Mouse (Mus musculus) liver, adult 2 months (tissue): ENCODE results near the gene Dhrs7. TPM values are rescaled to one million over a fixed set of nuclear protein-coding genes. Genes with fewer than 3 reads are reported as not detected.

Experiments used
- DNase-seq: peaks from one replicate; pipeline ENCODE4 v3.0.0-alpha.2; 2011; ENCODE audit warnings: low read depth, low spot score; ENCODE audit errors: extremely low read depth
- H3K27ac ChIP-seq: fragments of 200-500 bp; replicated peaks from 2 replicates; pipeline ENCODE4 v1.5.1; 2012; ENCODE audit warnings: low read depth, mild to moderate bottlenecking, control low read depth, inconsistent platforms, low read length; ENCODE audit not compliant: insufficient read depth
- H3K27me3 ChIP-seq: fragments of 200-500 bp; 2 replicates; pipeline ENCODE4 v1.6.1; 2012; ENCODE audit warnings: mild to moderate bottlenecking, moderate library complexity, low read length, inconsistent platforms; ENCODE audit not compliant: control insufficient read depth, insufficient read depth
- H3K36me3 ChIP-seq: fragments of 200-500 bp; 2 replicates; pipeline ENCODE4 v1.6.1; 2012; ENCODE audit warnings: low read length, inconsistent platforms; ENCODE audit not compliant: control insufficient read depth, insufficient read depth
- H3K4me1 ChIP-seq: fragments of 200-500 bp; 2 replicates; pipeline ENCODE4 v1.6.1; 2011; ENCODE audit warnings: low read length; ENCODE audit not compliant: control insufficient read depth, insufficient read depth
- H3K4me3 ChIP-seq: fragments of 200-500 bp; 2 replicates; pipeline ENCODE4 v1.5.1; 2011; ENCODE audit warnings: low read depth, mild to moderate bottlenecking, control low read depth, low read length, moderate library complexity; ENCODE audit not compliant: insufficient read depth
- H3K79me2 ChIP-seq: fragments of 200-500 bp; 2 replicates; pipeline ENCODE4 v1.6.1; 2012; ENCODE audit warnings: inconsistent platforms, mild to moderate bottlenecking, low read length, moderate library complexity; ENCODE audit not compliant: control insufficient read depth, insufficient read depth
- H3K9ac ChIP-seq: fragments of 200-500 bp; 2 replicates; pipeline ENCODE4 v1.6.1; 2012; ENCODE audit warnings: low read depth, mild to moderate bottlenecking, control low read depth, inconsistent platforms, low read length
- CTCF ChIP-seq: fragments of 200-500 bp; IDR thresholded peaks from 2 replicates; pipeline ENCODE4 v1.5.1; 2011; ENCODE audit warnings: low read depth, low read length, control low read depth
- POLR2A ChIP-seq: fragments of 200-500 bp; IDR thresholded peaks from 2 replicates; pipeline ENCODE4 v1.6.1; 2011; ENCODE audit warnings: low read length, control low read depth; ENCODE audit not compliant: insufficient read depth; ENCODE audit errors: extremely low read depth
- WGBS: fragments of 180-500 bp; shearing (Covaris S2); methylation state at CpG from one replicate; pipeline ENCODE4 v1.1.7; 2018; 5-methylcytosine and 5-hydroxymethylcytosine counted together
- polyA plus RNA-seq: library from polyadenylated mRNA; depleted of rRNA; stranded (reverse); fragments of >200 nt; gene quantifications from 2 replicates; pipeline ENCODE4 v1.2.3, GENCODE M21; 2012
- total RNA-seq: library from RNA; depleted of rRNA; stranded (reverse); fragments of >200 nt; gene quantifications from 2 replicates; pipeline ENCODE4 v1.2.3, GENCODE M21; 2014

Gene Dhrs7
- total and polyA plus RNA-seq, 2 experiments: 37.2 to 70.3 TPM

DNA sequence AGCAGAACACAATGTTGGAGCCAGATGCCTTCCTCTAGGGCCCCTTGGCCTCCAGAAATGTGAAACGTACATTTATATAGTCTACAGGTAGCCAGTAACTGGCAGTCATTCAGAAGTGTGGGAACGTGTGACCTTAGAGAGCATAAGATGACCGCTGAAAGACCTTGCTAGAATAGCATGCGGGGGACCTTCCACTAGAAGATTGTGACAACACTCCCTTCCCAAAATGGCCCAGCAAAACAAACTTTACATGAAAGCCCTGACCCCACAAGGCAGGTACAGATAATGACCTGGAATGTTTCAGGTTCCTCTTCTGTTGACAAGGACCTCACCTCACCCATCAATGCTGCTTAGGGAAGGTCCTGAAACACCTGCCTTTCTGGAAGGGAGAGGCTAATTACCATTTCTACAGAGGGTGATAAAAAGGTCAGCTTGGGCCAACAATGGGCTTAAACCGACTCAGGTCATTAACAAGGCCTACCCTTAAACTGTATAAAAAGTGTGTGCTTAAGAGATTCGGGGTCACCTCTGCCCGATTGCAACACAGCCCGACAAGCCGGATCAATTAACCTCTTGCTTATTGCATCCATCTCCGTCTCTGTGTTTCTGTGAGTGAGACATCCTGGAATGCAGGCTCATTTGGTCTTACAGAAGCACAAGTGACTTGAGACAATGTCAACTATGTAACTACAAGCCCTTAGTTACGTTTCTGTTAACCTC, 14.9 kb downstream of the Dhrs7 start, which contains the start of gene Gm4756:
TSS of gene Gm4756 (minus strand) at position 51 of the 720 bp plus-strand sequence.
- H3K27me3 ChIP-seq: no peaks in the 10 kb centered on the region
- peak within 1 kb of the TSS; percentile 69 for H3K27ac ChIP-seq
- peak; percentile 88 for DNase-seq
- no peak within 1 kb of the TSS for H3K4me3 ChIP-seq
- H3K9ac ChIP-seq: no peak within 1 kb of the TSS
- peaks cover 8% of the 10 kb centered on the region for H3K4me1 ChIP-seq
- no peak for TF ChIP-seq POLR2A
- TF ChIP-seq CTCF: no peak
- WGBS: 31% methylated on average over 11 of the region's 11 CpGs
- H3K36me3 ChIP-seq: peaks cover 15% of the 10 kb centered on the region
- no peaks in the 10 kb centered on the region for H3K79me2 ChIP-seq

DNA sequence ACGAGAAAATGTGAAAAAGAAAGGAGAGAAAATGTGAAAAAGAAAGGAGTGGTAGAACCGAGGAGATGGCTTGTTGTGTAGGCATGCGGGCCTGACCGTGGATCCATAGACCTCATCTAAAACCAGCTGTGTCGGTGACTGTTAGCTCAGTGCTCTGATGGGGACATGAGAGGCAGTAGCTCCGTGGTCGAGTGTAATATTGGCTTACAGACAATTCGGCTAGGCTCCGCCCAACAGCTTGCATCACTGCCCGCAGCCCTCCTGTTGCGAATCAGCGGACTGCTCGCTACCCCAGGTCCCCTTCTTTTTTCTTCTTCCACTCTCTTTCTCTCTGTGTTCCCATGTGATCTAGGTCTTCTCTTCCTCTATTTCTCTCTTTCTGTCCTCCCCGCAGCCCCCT, 15.8 kb downstream of the Dhrs7 start:
- WGBS: 71% methylated on average over 14 of the region's 14 CpGs
- no peak overlapping the region for H3K4me3 ChIP-seq
- DNase-seq: peak; percentile 85
- TF ChIP-seq POLR2A (no peak), CTCF (no peak)
- H3K27me3 ChIP-seq: no peaks in the 10 kb centered on the region
- H3K9ac ChIP-seq: no peak overlapping the region
- peaks cover 8% of the 10 kb centered on the region for H3K4me1 ChIP-seq
- H3K27ac ChIP-seq: peak overlapping the region; percentile 39; the same call in 1 of the 2 replicates
- peaks cover 13% of the 10 kb centered on the region for H3K36me3 ChIP-seq
- H3K79me2 ChIP-seq: no peaks in the 10 kb centered on the region

DNA sequence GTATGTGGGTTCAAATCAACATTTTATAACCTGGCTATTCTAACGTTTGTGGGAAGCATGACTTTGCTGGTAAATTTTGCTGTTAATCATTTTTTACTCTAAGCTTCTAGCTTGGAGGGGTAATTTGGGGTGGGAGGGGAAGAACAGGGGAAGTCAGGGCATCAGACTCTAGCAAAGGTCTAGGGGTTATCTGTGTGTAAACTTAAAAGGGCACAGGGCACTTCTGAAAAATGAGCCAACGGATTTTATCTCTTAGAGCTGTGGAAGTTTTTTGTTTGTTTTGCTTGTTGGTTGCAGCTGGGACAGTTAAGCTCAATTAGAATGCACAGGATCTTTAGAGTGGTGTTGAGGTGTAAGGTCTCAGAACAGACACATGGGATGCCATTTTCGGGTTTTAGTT, 26.7 kb downstream of the Dhrs7 start:
- H3K4me3 ChIP-seq: no peak overlapping the region
- no peak overlapping the region for H3K27ac ChIP-seq
- peaks cover 3% of the 10 kb centered on the region; the same call in 1 of the 2 replicates for H3K4me1 ChIP-seq
- H3K27me3 ChIP-seq: no peaks in the 10 kb centered on the region
- WGBS: 16% methylated on average over 3 of the region's 3 CpGs
- TF ChIP-seq CTCF (no peak), POLR2A (no peak)
- H3K79me2 ChIP-seq: no peaks in the 10 kb centered on the region
- peak; percentile 93 for DNase-seq
- H3K9ac ChIP-seq: no peak overlapping the region
- H3K36me3 ChIP-seq: no peaks in the 10 kb centered on the region

DNA sequence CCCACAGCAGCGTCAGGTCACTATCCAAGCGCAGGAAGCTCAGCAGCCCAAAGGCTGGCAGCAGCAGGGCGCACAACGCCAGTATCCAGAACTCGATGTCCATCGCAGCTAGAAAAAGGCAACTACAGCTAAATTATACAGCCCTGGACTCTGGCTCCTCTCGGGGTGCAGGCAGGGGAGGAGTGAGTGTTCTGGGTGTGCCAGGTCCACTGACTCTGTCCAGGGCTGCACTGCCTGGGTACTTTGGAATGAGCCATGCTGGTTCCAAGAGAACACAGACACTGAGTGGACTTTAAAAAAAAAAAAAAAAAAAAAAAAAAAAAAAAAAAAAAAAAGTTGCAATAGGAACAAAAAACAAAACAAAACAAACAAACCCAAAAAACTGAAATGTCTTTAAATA, 36.0 kb downstream of the Dhrs7 start:
- Histone ChIP-seq H3K9ac (peak overlapping the region; percentile 68), H3K36me3 (no peaks in the 10 kb centered on the region), H3K4me3 (peak overlapping the region; percentile 61), H3K27me3 (no peaks in the 10 kb centered on the region), H3K4me1 (peaks cover 5% of the 10 kb centered on the region; the same call in 1 of the 2 replicates), H3K27ac (peak overlapping the region; percentile 79), H3K79me2 (no peaks in the 10 kb centered on the region)
- DNase-seq: peak; percentile 96
- TF ChIP-seq POLR2A (peak; percentile 48; the same call in 1 of the 2 replicates), CTCF (no peak)
- 30% methylated on average over 7 of the region's 7 CpGs for WGBS

DNA sequence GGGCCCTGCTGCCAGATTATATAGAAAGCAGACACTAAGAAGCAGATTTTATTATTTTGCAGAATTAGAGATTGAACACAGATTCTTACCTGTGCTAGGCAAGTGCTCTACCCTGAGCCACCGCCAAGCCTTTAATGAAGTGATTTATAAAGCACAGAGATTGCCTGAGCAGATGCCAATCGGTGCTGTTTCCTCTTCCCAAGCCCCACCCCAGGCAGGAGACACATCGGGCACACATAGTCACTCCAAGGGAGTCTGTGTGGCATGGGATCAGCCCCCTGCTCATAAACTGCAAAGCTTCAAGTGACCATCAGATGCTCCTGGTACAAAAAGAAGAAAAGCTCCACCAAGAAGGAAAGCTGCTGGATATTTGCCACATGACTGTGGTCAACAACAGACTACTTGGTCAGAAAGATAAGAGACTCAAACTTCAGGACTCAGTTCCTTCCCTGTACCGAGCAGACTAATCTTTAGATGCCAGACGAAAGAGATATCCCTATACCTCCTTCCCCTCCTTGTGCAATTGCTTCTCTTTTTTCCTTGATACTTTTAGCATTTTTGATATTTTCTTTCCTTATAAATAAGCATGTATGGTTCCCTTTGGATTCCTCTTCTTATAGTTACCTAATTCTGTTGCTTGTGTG, 41.7 kb downstream of the Dhrs7 start:
- Histone ChIP-seq H3K4me1 (peaks cover 14% of the 10 kb centered on the region), H3K4me3 (no peak overlapping the region), H3K27me3 (no peaks in the 10 kb centered on the region), H3K9ac (no peak overlapping the region), H3K79me2 (peaks cover 3% of the 10 kb centered on the region; the same call in 1 of the 2 replicates), H3K36me3 (peaks cover 4% of the 10 kb centered on the region), H3K27ac (no peak overlapping the region)
- 67% methylated on average over 5 of the region's 5 CpGs for WGBS
- DNase-seq: peak; percentile 56
- TF ChIP-seq CTCF: no peak
- TF ChIP-seq POLR2A: no peak
